Mouse (Mus musculus): ENCODE measurements at regions not wholly inside any gene's neighbourhood (a gene's known extent, or its start where the extent isn't known, plus 50 kb on each side); places are given as distances from the start of the nearest gene placed in this dataset.

- no peaks in the 10 kb centered on the region for H3K9me3 ChIP-seq
- H3K4me3 ChIP-seq = no peak overlapping the region
- H3K27ac ChIP-seq = no peak overlapping the region
- peaks cover 34% of the 10 kb centered on the region for H3K4me1 ChIP-seq (replicated peaks)
- no peaks in the 10 kb centered on the region for H3K36me3 ChIP-seq
- H3K27me3 ChIP-seq = peaks cover 20% of the 10 kb centered on the region
- no peak for ATAC-seq (ENCODE audit: low FRiP score)
- H3K9ac ChIP-seq = no peak overlapping the region
- no peak overlapping the region for H3K4me2 ChIP-seq
- WGBS = 73% methylated on average over 3 of the region's 3 CpGs
These were observed 68.9 kb downstream of the Tex29 start for GRCm38 (mm10) chr8:11909146-11909545.

- peak overlapping the region; percentile 26; the same call in 1 of the 2 replicates for H3K9ac ChIP-seq
- ATAC-seq (ENCODE audit: low FRiP score) = no peak
- 40% methylated on average over 18 of the region's 18 CpGs for WGBS
These were observed 71.6 kb downstream of the Tex29 start for GRCm38 (mm10) chr8:11911639-11912450.

DNA sequence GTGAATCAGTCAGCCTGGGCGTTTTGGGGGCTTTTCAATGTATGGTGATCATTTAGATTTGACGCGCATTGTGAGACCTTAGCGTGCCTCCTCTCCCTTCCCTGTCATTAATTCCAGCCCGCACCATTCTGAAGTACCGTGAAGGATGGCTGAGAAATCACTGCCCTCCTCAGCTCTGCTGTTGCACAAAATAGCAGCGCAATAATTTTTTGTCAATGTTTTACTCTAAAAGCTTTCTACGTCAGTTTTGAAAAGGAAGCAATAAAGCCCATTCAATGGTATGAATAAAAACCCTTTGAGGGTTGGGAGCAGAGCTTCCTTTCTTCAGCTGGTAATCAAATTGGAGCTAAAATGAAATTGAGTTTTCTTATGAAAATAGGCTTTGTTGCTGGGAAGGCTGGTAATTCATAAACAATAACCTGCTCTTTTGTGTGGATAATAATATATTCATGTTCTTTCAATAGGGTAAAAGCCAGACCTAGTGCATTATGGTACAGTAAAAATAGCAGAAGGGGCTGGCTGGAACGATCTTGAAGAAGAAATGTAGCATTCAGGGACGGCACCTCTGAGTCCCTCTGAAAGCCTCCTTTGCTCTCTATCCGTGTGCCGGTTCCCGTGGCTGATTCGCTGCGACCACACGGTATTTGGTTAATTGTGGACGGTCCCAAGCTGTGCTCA lies 72.3 kb downstream of the Tex29 start:
- Histone ChIP-seq H3K4me2 (peak overlapping the region; percentile 32), H3K36me3 (no peaks in the 10 kb centered on the region), H3K9ac (peak overlapping the region; percentile 58), H3K27me3 (peaks cover 24% of the 10 kb centered on the region), H3K27ac (peak overlapping the region; percentile 68), H3K4me3 (peak overlapping the region; percentile 16), H3K9me3 (no peaks in the 10 kb centered on the region), H3K4me1 (replicated peaks) (peaks cover 52% of the 10 kb centered on the region)
- ATAC-seq (ENCODE audit: low FRiP score) = no peak
- 24% methylated on average over 17 of the region's 17 CpGs for WGBS

More at GRCm38 (mm10) chr8:11911639-11912450, 71.6 kb downstream of the Tex29 start:
- Histone ChIP-seq H3K4me1 (replicated peaks) (peaks cover 52% of the 10 kb centered on the region), H3K4me3 (no peak overlapping the region), H3K27me3 (peaks cover 21% of the 10 kb centered on the region), H3K27ac (peak overlapping the region; percentile 8; the same call in 1 of the 2 replicates), H3K4me2 (peak overlapping the region; percentile 32), H3K9me3 (no peaks in the 10 kb centered on the region), H3K36me3 (no peaks in the 10 kb centered on the region)

DNA sequence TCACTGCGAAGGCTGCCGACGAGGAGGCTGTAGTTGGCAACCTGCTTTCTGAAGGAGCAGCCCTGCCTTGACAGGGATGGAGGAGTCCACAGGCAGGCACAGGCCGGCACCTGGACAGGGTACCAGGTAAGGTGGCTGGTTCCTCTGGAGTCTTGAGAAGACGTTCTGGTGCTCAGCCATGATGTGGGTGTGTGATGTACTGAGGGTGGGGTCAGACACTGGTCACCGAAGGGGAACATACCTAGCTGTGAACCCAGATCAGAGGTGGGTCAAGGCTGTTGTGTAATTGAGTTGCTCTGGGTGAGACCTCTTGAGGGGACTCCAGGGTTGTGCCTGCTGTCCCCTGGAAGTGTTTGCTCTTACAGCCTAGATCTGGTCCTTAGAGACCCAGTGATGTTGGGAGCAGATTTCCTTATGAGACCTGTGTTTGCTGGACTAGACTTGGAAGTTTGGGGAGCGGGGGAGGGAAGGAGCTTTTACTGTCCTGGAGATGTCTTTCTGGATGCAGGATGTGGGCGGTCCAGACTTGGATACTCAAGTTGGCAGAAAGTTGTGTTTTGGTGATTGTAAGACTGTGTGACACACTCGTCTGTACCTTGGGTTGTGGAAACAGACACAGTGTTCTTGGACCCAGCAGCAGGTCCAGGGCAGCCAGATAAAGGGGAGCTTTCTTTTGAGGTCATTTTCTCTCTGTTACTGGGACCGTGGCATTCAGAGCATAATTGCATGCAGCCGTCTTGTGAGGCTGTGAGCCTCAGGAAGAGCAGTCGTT lies 73.0 kb downstream of the Tex29 start:
- Histone ChIP-seq H3K4me2 (peak overlapping the region; percentile 32), H3K4me1 (replicated peaks) (peaks cover 52% of the 10 kb centered on the region), H3K27ac (peak overlapping the region; percentile 68), H3K27me3 (peaks cover 24% of the 10 kb centered on the region), H3K9ac (peak overlapping the region; percentile 58; the same call in 1 of the 2 replicates), H3K36me3 (no peaks in the 10 kb centered on the region), H3K9me3 (no peaks in the 10 kb centered on the region), H3K4me3 (peak overlapping the region; percentile 16)
- WGBS = 39% methylated on average over 12 of the region's 12 CpGs
- peak; percentile 18; the same call in 1 of the 2 replicates for ATAC-seq (ENCODE audit: low FRiP score)

- peak overlapping the region; percentile 16; the same call in 1 of the 2 replicates for H3K4me3 ChIP-seq
- H3K27me3 ChIP-seq = peaks cover 23% of the 10 kb centered on the region
- peaks cover 50% of the 10 kb centered on the region for H3K4me1 ChIP-seq (replicated peaks)
- no peak overlapping the region for H3K27ac ChIP-seq
- ATAC-seq (ENCODE audit: low FRiP score) = no peak
- no peak overlapping the region for H3K9ac ChIP-seq
- 30% methylated on average over 7 of the region's 7 CpGs for WGBS
- H3K36me3 ChIP-seq = no peaks in the 10 kb centered on the region
- no peaks in the 10 kb centered on the region for H3K9me3 ChIP-seq
- peak overlapping the region; percentile 32 for H3K4me2 ChIP-seq
These were observed 73.9 kb downstream of the Tex29 start for GRCm38 (mm10) chr8:11914131-11914530.

GRCm38 (mm10) chr8:11914681-11915474 lies 74.6 kb downstream of the Tex29 start:
- Histone ChIP-seq H3K9ac (no peak overlapping the region; the same call in 1 of the 2 replicates), H3K4me2 (peak overlapping the region; percentile 32), H3K27me3 (peaks cover 19% of the 10 kb centered on the region), H3K4me1 (replicated peaks) (peaks cover 47% of the 10 kb centered on the region), H3K36me3 (no peaks in the 10 kb centered on the region), H3K27ac (no peak overlapping the region), H3K4me3 (peak overlapping the region; percentile 8; the same call in 1 of the 2 replicates), H3K9me3 (no peaks in the 10 kb centered on the region)
- WGBS = 37% methylated on average over 19 of the region's 19 CpGs
- ATAC-seq (ENCODE audit: low FRiP score) = peak; percentile 48; the same call in 1 of the 2 replicates

GRCm38 (mm10) chr8:11915721-11916120 lies 75.4 kb downstream of the Tex29 start:
- no peak for ATAC-seq (ENCODE audit: low FRiP score)
- no peak overlapping the region for H3K27ac ChIP-seq
- no peak overlapping the region for H3K4me3 ChIP-seq
- no peaks in the 10 kb centered on the region for H3K9me3 ChIP-seq
- peaks cover 18% of the 10 kb centered on the region for H3K27me3 ChIP-seq
- H3K4me1 ChIP-seq (replicated peaks) = peaks cover 47% of the 10 kb centered on the region
- H3K9ac ChIP-seq = no peak overlapping the region
- 92% methylated on average over 11 of the region's 11 CpGs for WGBS
- H3K4me2 ChIP-seq = no peak overlapping the region
- H3K36me3 ChIP-seq = no peaks in the 10 kb centered on the region

DNA sequence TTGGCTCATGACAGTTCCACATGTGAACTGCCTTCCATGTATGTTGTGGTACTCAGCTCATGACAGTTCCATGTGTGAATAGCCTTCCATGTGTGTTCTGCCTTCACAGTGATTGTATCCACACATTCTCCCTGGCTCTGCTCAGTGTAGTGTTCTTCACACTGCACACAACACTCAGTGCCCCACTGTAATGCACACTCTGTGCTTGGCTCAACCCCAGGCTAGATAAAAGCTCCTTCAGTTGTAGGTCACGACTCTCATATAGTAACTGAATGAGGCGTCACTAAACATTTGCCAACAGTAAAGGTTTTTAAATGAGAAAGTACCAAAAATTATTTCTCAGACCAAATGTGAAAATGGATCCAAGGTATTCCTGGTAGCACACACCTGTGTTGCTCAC lies 79.6 kb downstream of the Tex29 start:
- Histone ChIP-seq H3K4me1 (replicated peaks) (peaks cover 18% of the 10 kb centered on the region), H3K27ac (no peak overlapping the region), H3K9me3 (no peaks in the 10 kb centered on the region), H3K4me2 (no peak overlapping the region), H3K27me3 (peaks cover 10% of the 10 kb centered on the region; the same call in 1 of the 2 replicates), H3K36me3 (no peaks in the 10 kb centered on the region), H3K9ac (no peak overlapping the region), H3K4me3 (no peak overlapping the region)
- no peak for ATAC-seq (ENCODE audit: low FRiP score)
- WGBS = 90% methylated on average over 2 of the region's 2 CpGs

DNA sequence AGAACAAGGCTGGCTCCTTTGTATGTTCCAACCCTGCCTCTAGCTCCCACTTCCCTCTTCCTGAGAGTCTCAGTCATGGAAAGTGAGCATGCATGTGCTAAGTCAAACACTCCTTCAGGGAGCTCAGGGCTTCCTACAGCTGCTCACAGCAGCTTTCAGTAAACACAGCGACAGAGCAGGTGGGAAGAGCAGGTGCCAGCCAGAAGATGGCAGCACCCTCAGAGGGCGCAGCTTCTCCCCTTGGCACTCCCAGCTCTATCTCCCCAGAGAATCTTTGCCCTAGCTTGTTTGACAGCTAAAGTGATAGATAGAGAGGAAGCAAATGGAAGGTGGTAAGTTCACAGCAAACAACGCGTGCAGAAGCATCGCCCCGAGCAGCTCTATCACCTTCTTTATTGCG lies 82.8 kb downstream of the Tex29 start:
- Histone ChIP-seq H3K4me2 (no peak overlapping the region), H3K36me3 (no peaks in the 10 kb centered on the region), H3K9ac (peak overlapping the region; percentile 19; the same call in 1 of the 2 replicates), H3K9me3 (no peaks in the 10 kb centered on the region), H3K4me1 (replicated peaks) (0 out of 2 replicates have a peak, but pooled peaks cover 7% of the 10 kb centered on the region), H3K27ac (no peak overlapping the region), H3K4me3 (no peak overlapping the region), H3K27me3 (peaks cover 6% of the 10 kb centered on the region; the same call in 1 of the 2 replicates)
- 68% methylated on average over 7 of the region's 7 CpGs for WGBS
- no peak for ATAC-seq (ENCODE audit: low FRiP score)

DNA sequence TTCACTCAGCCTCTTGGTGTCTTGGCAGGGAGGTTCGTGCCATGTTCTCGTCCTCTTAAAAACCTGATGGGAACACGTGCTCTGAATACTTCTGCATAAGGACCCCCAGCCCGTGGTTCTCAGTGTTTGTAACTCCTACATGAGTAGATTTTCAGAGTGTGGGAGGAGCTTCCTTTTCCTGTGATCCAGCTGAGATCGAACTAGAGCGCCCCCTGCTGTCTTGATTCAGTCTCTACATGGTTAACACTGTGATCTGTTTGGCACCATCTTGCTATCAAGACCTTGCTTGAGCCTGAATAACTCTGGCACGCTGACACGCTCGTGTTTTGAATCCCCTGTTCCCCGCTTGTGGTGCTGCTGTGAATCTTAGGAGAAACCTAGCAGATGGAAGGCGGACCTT lies 83.9 kb downstream of the Tex29 start:
- Histone ChIP-seq H3K4me2 (no peak overlapping the region), H3K27me3 (peaks cover 6% of the 10 kb centered on the region; the same call in 1 of the 2 replicates), H3K9ac (no peak overlapping the region), H3K36me3 (no peaks in the 10 kb centered on the region), H3K4me1 (replicated peaks) (0 out of 2 replicates have a peak, but pooled peaks cover 7% of the 10 kb centered on the region), H3K27ac (no peak overlapping the region), H3K4me3 (no peak overlapping the region), H3K9me3 (no peaks in the 10 kb centered on the region)
- 63% methylated on average over 11 of the region's 11 CpGs for WGBS
- ATAC-seq (ENCODE audit: low FRiP score) = no peak

GRCm38 (mm10) chr8:11942892-11943332 lies 102.6 kb downstream of the Tex29 start:
- no peaks in the 10 kb centered on the region for H3K4me1 ChIP-seq (replicated peaks)
- H3K9ac ChIP-seq = no peak overlapping the region
- H3K9me3 ChIP-seq = no peaks in the 10 kb centered on the region
- no peaks in the 10 kb centered on the region for H3K36me3 ChIP-seq
- no peak overlapping the region for H3K4me2 ChIP-seq
- no peak overlapping the region for H3K27ac ChIP-seq
- H3K4me3 ChIP-seq = no peak overlapping the region
- 23% methylated on average over 6 of the region's 6 CpGs for WGBS
- H3K27me3 ChIP-seq = 0 out of 2 replicates have a peak, but pooled peaks cover 7% of the 10 kb centered on the region
- ATAC-seq (ENCODE audit: low FRiP score) = peak; percentile 93

All from hindbrain, embryonic 13.5 days (tissue).